In genomic region chr19:42454006-42454405, GRCm38 (mm10) we compare ENCODE assay signal across 13 mouse cellular contexts. TPM values are rescaled to one million over a fixed set of nuclear protein-coding genes. Genes with fewer than 3 reads are reported as not detected.
"Had no signal": no experiment of that assay in that cellular context is flagged by ENCODE, and none has a peak within 500 bp of the region (broad histone marks: within the 10 kb centered on the region; RNA-seq: fewer than 3 reads in every experiment).

No protein-coding gene starts in this region.

- H3K4me1 ChIP-seq: intestine, embryonic 15.5 days; limb, embryonic 10.5 days; liver, embryonic 13.5 days; lung, embryonic 15.5 days; midbrain, embryonic 13.5 days; neural tube, embryonic 15.5 days had no signal

- H3K9ac ChIP-seq: hindbrain, embryonic 14.5 days; intestine, embryonic 15.5 days; liver, embryonic 13.5 days; liver, postnatal 0 days; lung, embryonic 15.5 days; midbrain, embryonic 13.5 days; neural tube, embryonic 15.5 days had no signal

- H3K4me3 ChIP-seq: intestine, embryonic 15.5 days; left cerebral cortex, adult 2 months; limb, embryonic 10.5 days; liver, embryonic 13.5 days; lung, embryonic 15.5 days; midbrain, embryonic 13.5 days; myocyte; neural tube, embryonic 15.5 days had no signal

- H3K27ac ChIP-seq: hindbrain, embryonic 14.5 days; intestine, embryonic 15.5 days; left cerebral cortex, adult 2 months; limb, embryonic 10.5 days; liver, embryonic 13.5 days; lung, embryonic 15.5 days; midbrain, embryonic 13.5 days; neural tube, embryonic 15.5 days had no signal

- H3K27me3 ChIP-seq: intestine, embryonic 15.5 days; liver, embryonic 13.5 days; lung, embryonic 15.5 days; midbrain, embryonic 13.5 days; neural tube, embryonic 15.5 days had no signal

- H3K36me3 ChIP-seq: intestine, embryonic 15.5 days; limb, embryonic 10.5 days; liver, embryonic 13.5 days; lung, embryonic 15.5 days; midbrain, embryonic 13.5 days; neural tube, embryonic 15.5 days had no signal

- ATAC-seq: liver, postnatal 0 days; midbrain, embryonic 13.5 days had no signal

- DNase-seq: liver, embryonic 13.5 days; liver, postnatal 0 days; right cerebral cortex, adult 18-20 months; spleen, adult 18-20 months; thymus, postnatal 4 days had no signal

- H3K4me2 ChIP-seq: hindbrain, embryonic 14.5 days; intestine, embryonic 15.5 days; liver, embryonic 13.5 days; lung, embryonic 15.5 days; midbrain, embryonic 13.5 days; neural tube, embryonic 15.5 days had no signal

- H3K9me3 ChIP-seq: intestine, embryonic 15.5 days; limb, embryonic 10.5 days; liver, embryonic 13.5 days; lung, embryonic 15.5 days; midbrain, embryonic 13.5 days; neural tube, embryonic 15.5 days had no signal

RNA-seq across cellular contexts. Expression of gene Crtac1, which starts 22.4 kb away (rescaled TPM):
- polyA plus RNA-seq: myocyte had no signal
